Mouse (Mus musculus) intestine, embryonic 16.5 days (tissue): ENCODE data around the gene Tab1. TPM values are rescaled to one million over a fixed set of nuclear protein-coding genes. Genes with fewer than 3 reads are reported as not detected.
A peak's percentile ranks its signal among the peaks of the same experiment; 100 is the strongest.

Experiments used
- ATAC-seq: fragments of 200-750 bp; cut with Nextera tagmentation; 2 replicates; pipeline ENCODE4 v1.8.0; 2017; ENCODE audit warnings: moderate TSS enrichment, moderate library complexity
- H3K27ac ChIP-seq: fragments of 300-500 bp; sonication (generic); 2 replicates; pipeline ENCODE4 v1.5.1; 2014; ENCODE audit warnings: mild to moderate bottlenecking, low read length
- H3K27me3 ChIP-seq: fragments of 300-500 bp; sonication (generic); replicated peaks from 2 replicates; pipeline ENCODE4 v1.6.1; 2014; ENCODE audit warnings: low read length, control low read depth, mixed read lengths; ENCODE audit not compliant: control insufficient read depth, insufficient read depth
- H3K36me3 ChIP-seq: fragments of 300-500 bp; sonication (generic); 2 replicates; pipeline ENCODE4 v1.6.1; 2014; ENCODE audit warnings: low read length, control low read depth; ENCODE audit not compliant: control insufficient read depth, insufficient read depth
- H3K4me1 ChIP-seq: fragments of 300-500 bp; sonication (generic); 2 replicates; pipeline ENCODE4 v1.6.1; 2014; ENCODE audit warnings: low read length, control low read depth, mixed read lengths; ENCODE audit not compliant: control insufficient read depth, insufficient read depth
- H3K4me2 ChIP-seq: fragments of 300-500 bp; sonication (generic); 2 replicates; pipeline ENCODE4 v1.6.1; 2014; ENCODE audit warnings: low read depth, low read length, control low read depth
- H3K4me3 ChIP-seq: fragments of 300-500 bp; sonication (generic); 2 replicates; pipeline ENCODE4 v1.5.1; 2014; ENCODE audit warnings: mild to moderate bottlenecking, low read length
- H3K9ac ChIP-seq: fragments of 300-500 bp; sonication (generic); 2 replicates; pipeline ENCODE4 v1.6.1; 2014; ENCODE audit warnings: low read depth, low read length
- H3K9me3 ChIP-seq: fragments of 300-500 bp; sonication (generic); 2 replicates; pipeline ENCODE4 v1.6.1; 2016; ENCODE audit warnings: low read length, control low read depth; ENCODE audit not compliant: control insufficient read depth
- WGBS: fragments of 180-500 bp; shearing (Covaris S2); extraction: QIAGEN DNeasy Blood & Tissue Kit; methylation state at CpG from one replicate; pipeline ENCODE4 v1.1.7; 2014; 5-methylcytosine and 5-hydroxymethylcytosine counted together
- polyA plus RNA-seq: library from polyadenylated mRNA; unstranded; fragments of >200 nt; fragmentation: Nextera tagmentation; extraction: Ambion mirVana; gene quantifications from 2 replicates; pipeline ENCODE4 v1.2.1, GENCODE M21; 2015

The Tab1 gene
- polyA plus RNA-seq, 1 experiment from 2014 or later: 29.6 TPM

GRCm38 (mm10) chr15:80152663-80153062 lies 19.7 kb downstream of the Tab1 start:
- Histone ChIP-seq H3K36me3 (peaks cover 7% of the 10 kb centered on the region), H3K9ac (no peak overlapping the region)

DNA sequence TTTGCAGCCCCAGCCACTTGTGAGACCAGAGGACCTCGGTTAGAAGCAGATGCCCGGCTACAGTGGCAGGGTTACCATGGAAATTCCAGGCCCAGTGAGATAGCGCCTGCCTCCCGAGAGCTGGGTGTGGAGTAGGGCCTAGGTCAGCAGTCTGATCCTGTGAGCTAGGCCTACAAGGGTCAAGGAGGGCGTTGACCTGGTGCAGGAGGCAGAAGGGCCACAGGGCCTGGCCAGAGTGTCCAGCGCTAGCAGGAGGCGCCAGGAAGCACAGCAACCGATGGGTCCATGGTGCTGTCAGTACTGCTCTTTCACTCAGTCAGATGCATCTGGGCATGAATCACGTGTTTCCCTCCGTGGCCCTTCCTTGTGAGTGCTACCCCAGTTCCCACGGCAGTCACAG lies 20.8 kb downstream of the Tab1 start:
- Histone ChIP-seq H3K4me3 (no peak overlapping the region), H3K27ac (no peak overlapping the region), H3K9me3 (no peaks in the 10 kb centered on the region), H3K4me2 (no peak overlapping the region), H3K9ac (no peak overlapping the region), H3K27me3 (no peaks in the 10 kb centered on the region), H3K4me1 (peaks cover 16% of the 10 kb centered on the region), H3K36me3 (peaks cover 9% of the 10 kb centered on the region)
- no peak for ATAC-seq
- WGBS: 84% methylated on average over 11 of the region's 11 CpGs

More at GRCm38 (mm10) chr15:80152663-80153062, 19.7 kb downstream of the Tab1 start:
- H3K4me2 ChIP-seq: no peak overlapping the region
- no peak overlapping the region for H3K27ac ChIP-seq
- no peak overlapping the region for H3K4me3 ChIP-seq
- peaks cover 6% of the 10 kb centered on the region for H3K4me1 ChIP-seq
- ATAC-seq: no peak
- H3K9me3 ChIP-seq: no peaks in the 10 kb centered on the region
- WGBS: 90% methylated on average over 10 of the region's 10 CpGs
- no peaks in the 10 kb centered on the region for H3K27me3 ChIP-seq

DNA sequence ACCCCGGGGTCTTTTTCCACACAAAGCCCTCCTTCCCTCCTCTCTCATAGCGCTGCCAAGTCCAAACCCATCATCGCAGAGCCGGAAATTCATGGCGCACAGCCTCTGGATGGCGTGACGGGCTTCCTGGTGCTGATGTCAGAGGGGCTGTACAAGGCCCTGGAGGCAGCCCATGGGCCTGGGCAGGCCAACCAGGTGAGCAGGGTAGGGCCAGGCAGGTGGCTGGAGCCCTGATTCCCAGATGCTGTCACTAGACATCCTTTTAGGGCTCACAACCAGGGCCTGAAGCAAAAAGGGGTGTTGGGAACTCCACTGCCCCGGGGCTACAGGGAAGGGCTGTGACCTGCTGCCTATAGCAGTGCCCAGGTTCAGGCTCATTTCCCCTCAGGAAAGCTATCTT lies 22.8 kb downstream of the Tab1 start:
- H3K9ac ChIP-seq: no peak overlapping the region
- WGBS: 94% methylated on average over 8 of the region's 8 CpGs
- H3K9me3 ChIP-seq: no peaks in the 10 kb centered on the region
- no peak overlapping the region for H3K4me3 ChIP-seq
- ATAC-seq: no peak
- no peak overlapping the region for H3K27ac ChIP-seq
- no peaks in the 10 kb centered on the region for H3K27me3 ChIP-seq
- H3K36me3 ChIP-seq: peaks cover 15% of the 10 kb centered on the region
- H3K4me2 ChIP-seq: no peak overlapping the region
- H3K4me1 ChIP-seq: peaks cover 33% of the 10 kb centered on the region

DNA sequence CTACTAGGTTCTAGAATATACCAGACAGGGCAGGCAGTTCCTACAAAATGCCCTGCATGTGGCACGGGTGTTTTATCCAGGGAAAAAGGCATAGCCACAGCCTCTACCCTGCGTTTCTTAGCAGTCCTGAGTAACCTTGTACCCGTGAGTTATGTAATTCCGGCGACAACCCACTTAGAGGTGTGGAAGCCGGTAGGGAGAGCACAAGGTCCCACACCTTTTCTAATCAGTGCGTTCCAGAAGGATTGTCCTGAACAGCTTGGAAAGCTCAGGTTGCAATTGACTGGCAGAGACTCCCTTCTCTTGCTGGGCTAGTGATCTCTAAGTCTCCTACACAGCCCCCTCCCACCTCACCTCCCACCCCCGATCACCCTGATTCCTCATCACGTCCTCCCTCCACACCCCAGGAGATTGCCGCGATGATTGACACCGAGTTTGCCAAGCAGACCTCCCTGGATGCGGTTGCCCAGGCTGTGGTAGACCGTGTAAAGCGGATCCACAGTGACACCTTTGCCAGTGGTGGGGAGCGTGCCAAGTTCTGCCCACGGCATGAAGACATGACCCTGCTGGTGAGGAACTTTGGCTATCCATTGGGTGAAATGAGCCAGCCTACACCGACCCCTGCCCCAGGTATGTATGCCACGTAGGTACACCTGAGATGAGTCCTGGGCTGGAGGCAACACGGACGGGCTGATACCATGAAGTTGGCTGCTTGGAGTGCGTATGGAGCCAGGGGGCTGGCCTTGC lies 24.4 kb downstream of the Tab1 start:
- H3K4me1 ChIP-seq: peaks cover 40% of the 10 kb centered on the region
- H3K27me3 ChIP-seq: no peaks in the 10 kb centered on the region
- 80% methylated on average over 22 of the region's 22 CpGs for WGBS
- no peak overlapping the region; the same call in 1 of the 2 replicates for H3K9ac ChIP-seq
- H3K4me2 ChIP-seq: no peak overlapping the region
- H3K9me3 ChIP-seq: no peaks in the 10 kb centered on the region
- ATAC-seq: no peak
- H3K27ac ChIP-seq: peak overlapping the region; percentile 89
- H3K36me3 ChIP-seq: peaks cover 22% of the 10 kb centered on the region
- no peak overlapping the region for H3K4me3 ChIP-seq

DNA sequence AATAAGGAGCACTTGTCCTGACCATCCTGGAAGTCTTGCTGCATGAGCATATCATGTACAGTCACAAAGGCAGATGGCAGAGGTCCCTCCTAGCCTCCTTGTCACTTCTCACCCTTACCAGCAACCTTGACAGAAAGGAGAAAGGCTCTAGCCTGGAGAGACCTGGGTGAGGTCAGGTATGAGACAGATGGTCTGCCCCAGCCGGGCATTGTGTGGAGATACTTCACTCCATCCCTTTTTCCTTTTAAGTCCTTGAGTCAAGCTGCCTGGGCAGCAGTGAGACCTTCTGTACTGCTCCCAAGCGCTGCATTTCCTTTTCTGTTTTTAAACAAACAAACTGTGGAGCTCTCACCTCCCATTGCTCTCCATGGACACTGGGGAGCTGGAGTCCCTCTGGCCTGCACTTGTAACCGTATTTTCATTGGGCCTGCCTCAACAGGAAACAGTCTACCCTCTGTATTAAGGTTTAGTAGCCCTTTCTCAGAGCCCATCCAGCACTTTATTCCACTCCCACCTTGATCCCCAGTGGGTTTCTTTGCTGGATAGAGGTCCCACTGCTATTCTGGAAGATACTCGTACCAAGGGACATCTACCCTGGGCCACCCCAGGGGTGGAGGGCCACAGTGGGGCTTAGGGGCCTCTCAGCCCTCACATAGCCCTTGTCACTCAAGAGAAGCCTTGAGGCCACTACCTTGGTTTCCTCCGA lies 25.2 kb downstream of the Tab1 start:
- H3K27ac ChIP-seq: peak overlapping the region; percentile 89
- 61% methylated on average over 5 of the region's 5 CpGs for WGBS
- no peaks in the 10 kb centered on the region for H3K9me3 ChIP-seq
- no peak overlapping the region for H3K4me3 ChIP-seq
- H3K27me3 ChIP-seq: no peaks in the 10 kb centered on the region
- H3K4me2 ChIP-seq: no peak overlapping the region
- ATAC-seq: no peak
- H3K9ac ChIP-seq: peak overlapping the region; percentile 15; the same call in 1 of the 2 replicates
- peaks cover 40% of the 10 kb centered on the region for H3K4me1 ChIP-seq
- H3K36me3 ChIP-seq: peaks cover 22% of the 10 kb centered on the region

DNA sequence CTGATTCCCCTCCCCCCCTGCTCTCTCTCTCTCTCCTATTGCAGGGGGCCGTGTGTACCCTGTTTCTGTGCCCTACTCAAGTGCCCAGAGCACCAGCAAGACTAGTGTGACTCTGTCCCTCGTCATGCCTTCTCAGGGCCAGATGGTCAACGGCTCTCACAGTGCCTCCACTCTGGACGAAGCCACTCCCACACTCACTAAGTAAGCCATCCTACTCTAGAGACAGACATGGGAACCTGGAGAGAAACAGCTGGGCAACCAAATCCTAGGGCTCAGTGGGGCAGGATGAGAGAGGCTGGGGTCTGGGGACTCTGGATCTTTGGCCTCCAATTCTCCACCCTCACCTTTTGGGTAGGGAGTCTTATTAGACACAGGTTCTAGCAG lies 25.8 kb downstream of the Tab1 start:
- WGBS: 41% methylated on average over 4 of the region's 4 CpGs
- ATAC-seq: peak; percentile 3; the same call in 1 of the 2 replicates
- H3K4me3 ChIP-seq: no peak overlapping the region
- H3K4me2 ChIP-seq: no peak overlapping the region
- H3K9ac ChIP-seq: peak overlapping the region; percentile 40
- peaks cover 22% of the 10 kb centered on the region for H3K36me3 ChIP-seq
- H3K9me3 ChIP-seq: no peaks in the 10 kb centered on the region
- no peaks in the 10 kb centered on the region for H3K27me3 ChIP-seq
- H3K27ac ChIP-seq: peak overlapping the region; percentile 89
- peaks cover 40% of the 10 kb centered on the region for H3K4me1 ChIP-seq

GRCm38 (mm10) chr15:80159286-80159901 lies 26.5 kb downstream of the Tab1 start:
- no peak overlapping the region for H3K4me2 ChIP-seq
- peak; percentile 93 for ATAC-seq
- 34% methylated on average over 8 of the region's 8 CpGs for WGBS

GRCm38 (mm10) chr15:80160223-80160622 lies 27.3 kb downstream of the Tab1 start:
- Histone ChIP-seq H3K36me3 (peaks cover 18% of the 10 kb centered on the region), H3K9ac (peak overlapping the region; percentile 50), H3K4me1 (peaks cover 40% of the 10 kb centered on the region), H3K4me2 (no peak overlapping the region), H3K4me3 (no peak overlapping the region), H3K27me3 (no peaks in the 10 kb centered on the region), H3K27ac (peak overlapping the region; percentile 88), H3K9me3 (no peaks in the 10 kb centered on the region)
- ATAC-seq: no peak
- 84% methylated on average over 13 of the region's 13 CpGs for WGBS

More at GRCm38 (mm10) chr15:80159286-80159901, 26.5 kb downstream of the Tab1 start:
- Histone ChIP-seq H3K4me1 (peaks cover 40% of the 10 kb centered on the region), H3K27ac (peak overlapping the region; percentile 89), H3K9me3 (no peaks in the 10 kb centered on the region), H3K27me3 (no peaks in the 10 kb centered on the region), H3K36me3 (peaks cover 18% of the 10 kb centered on the region), H3K9ac (peak overlapping the region; percentile 50), H3K4me3 (no peak overlapping the region)

- no peaks in the 10 kb centered on the region for H3K27me3 ChIP-seq
- H3K4me3 ChIP-seq: no peak overlapping the region
- 90% methylated on average over 4 of the region's 4 CpGs for WGBS
- no peaks in the 10 kb centered on the region for H3K9me3 ChIP-seq
- H3K4me2 ChIP-seq: no peak overlapping the region
- peak overlapping the region; percentile 50 for H3K9ac ChIP-seq
- no peak for ATAC-seq
- H3K27ac ChIP-seq: peak overlapping the region; percentile 88
- peaks cover 40% of the 10 kb centered on the region for H3K4me1 ChIP-seq
- H3K36me3 ChIP-seq: peaks cover 16% of the 10 kb centered on the region
Measured at GRCm38 (mm10) chr15:80160726-80161125, 27.8 kb downstream of the Tab1 start.
